Mouse (Mus musculus): ENCODE data around the gene Ttc7.

Gene Ttc7

GRCm38 (mm10) chr17:87282706-87283053, at the start of gene Ttc7:
Ttc7 (plus strand) TSS chr17:87282886.
- TF ChIP-seq GATA4 (IDR thresholded peaks at IDR 0.05; ENCODE audit: insufficient replicate concordance, low read length), result no peak

GRCm38 (mm10) chr17:87235019-87235418, 47.7 kb upstream of the Ttc7 start:
- TF ChIP-seq GATA4 (IDR thresholded peaks at IDR 0.05; ENCODE audit: insufficient replicate concordance, low read length), result no peak

- TF ChIP-seq GATA4 (IDR thresholded peaks at IDR 0.05; ENCODE audit: insufficient replicate concordance, low read length), result no peak
These were observed 45.7 kb upstream of the Ttc7 start for GRCm38 (mm10) chr17:87236725-87237650.

GRCm38 (mm10) chr17:87237826-87238225, 44.9 kb upstream of the Ttc7 start:
- TF ChIP-seq GATA4 (IDR thresholded peaks at IDR 0.05; ENCODE audit: insufficient replicate concordance, low read length), result no peak

- no peak for TF ChIP-seq GATA4 (IDR thresholded peaks at IDR 0.05; ENCODE audit: insufficient replicate concordance, low read length)
These were observed 36.6 kb upstream of the Ttc7 start for GRCm38 (mm10) chr17:87246103-87246502.

GRCm38 (mm10) chr17:87254384-87254783, 28.3 kb upstream of the Ttc7 start:
- no peak for TF ChIP-seq GATA4 (IDR thresholded peaks at IDR 0.05; ENCODE audit: insufficient replicate concordance, low read length)

- no peak for TF ChIP-seq GATA4 (IDR thresholded peaks at IDR 0.05; ENCODE audit: insufficient replicate concordance, low read length)
These were observed 27.0 kb upstream of the Ttc7 start for GRCm38 (mm10) chr17:87255672-87256071.

GRCm38 (mm10) chr17:87263401-87263800, 19.3 kb upstream of the Ttc7 start:
- TF ChIP-seq GATA4 (IDR thresholded peaks at IDR 0.05; ENCODE audit: insufficient replicate concordance, low read length), result peak; percentile 93

- TF ChIP-seq GATA4 (IDR thresholded peaks at IDR 0.05; ENCODE audit: insufficient replicate concordance, low read length), result no peak
These were observed 18.4 kb upstream of the Ttc7 start for GRCm38 (mm10) chr17:87264054-87264830.

- TF ChIP-seq GATA4 (IDR thresholded peaks at IDR 0.05; ENCODE audit: insufficient replicate concordance, low read length), result no peak
These were observed 17.5 kb upstream of the Ttc7 start for GRCm38 (mm10) chr17:87264927-87265791.

GRCm38 (mm10) chr17:87265792-87266186, 16.9 kb upstream of the Ttc7 start, which contains the start of gene Mcfd2:
Mcfd2 (minus strand) TSS chr17:87265935.
- peak; percentile 43; the same call in 1 of the 2 replicates for TF ChIP-seq GATA4 (IDR thresholded peaks at IDR 0.05; ENCODE audit: insufficient replicate concordance, low read length)

- TF ChIP-seq GATA4 (IDR thresholded peaks at IDR 0.05; ENCODE audit: insufficient replicate concordance, low read length), result no peak
These were observed 13.2 kb upstream of the Ttc7 start for GRCm38 (mm10) chr17:87269454-87269853.

GRCm38 (mm10) chr17:87275363-87276341, 7.0 kb upstream of the Ttc7 start:
- no peak for TF ChIP-seq GATA4 (IDR thresholded peaks at IDR 0.05; ENCODE audit: insufficient replicate concordance, low read length)
